ENCODE assay signal across 7 mouse cellular contexts in genomic region chr19:46961652-46962051, GRCm38 (mm10). TPM values are rescaled to one million over a fixed set of nuclear protein-coding genes. Genes with fewer than 3 reads are reported as not detected.
DNase-seq lines count a peak whose midpoint lies in the region; ATAC-seq and TF ChIP-seq lines count a peak whose summit lies in the region.

No protein-coding gene starts in this region.

- peak overlapping the region; percentile 97 for H3K27ac ChIP-seq in embryonic facial prominence, embryonic 12.5 days
- H3K27ac ChIP-seq in heart, adult 2 months, result peak overlapping the region; percentile 84
- H3K27ac ChIP-seq in limb, embryonic 13.5 days, result peak overlapping the region; percentile 98
- H3K27ac ChIP-seq in midbrain, embryonic 15.5 days, result peak overlapping the region; percentile 99

- intact Hi-C loops in heart, adult 2 months (cut with DNase I), result no loop called here

- H3K4me2 ChIP-seq in embryonic facial prominence, embryonic 12.5 days (replicated peaks), result peak overlapping the region; percentile 59
- peak overlapping the region; percentile 65 for H3K4me2 ChIP-seq in limb, embryonic 13.5 days (replicated peaks)
- peak overlapping the region; percentile 68 for H3K4me2 ChIP-seq in midbrain, embryonic 15.5 days

- peak; percentile 49; the same call in 1 of the 2 replicates for TF ChIP-seq POLR2A in heart, adult 2 months (IDR thresholded peaks at IDR 0.05; ENCODE audit: insufficient read depth, low read depth, low read length)

- ATAC-seq in embryonic facial prominence, embryonic 12.5 days (ENCODE audit: insufficient number of reproducible peaks, insufficient read depth, low FRiP score, low TSS enrichment), result peak; percentile 90
- ATAC-seq in limb, embryonic 13.5 days (ENCODE audit: low FRiP score, low read depth), result peak; percentile 89
- ATAC-seq in midbrain, embryonic 15.5 days (replicated peaks), result peak; percentile 94

- H3K79me2 ChIP-seq in heart, adult 2 months (replicated peaks; ENCODE audit: control insufficient read depth, insufficient read depth, low read length), result peaks cover 2% of the 10 kb centered on the region; the same call in 1 of the 2 replicates

- DNase-seq in adrenal gland, postnatal 14 days, result peak; percentile 93
- peak; percentile 88 to 90 for DNase-seq in heart, adult 2 months
- DNase-seq in kidney, adult 8-10 months, result peak; percentile 69 to 74
- DNase-seq in spleen, adult 18-20 months, result peak; percentile 71 to 82

- TF ChIP-seq EP300 in heart, adult 2 months (IDR thresholded peaks at IDR 0.05; ENCODE audit: insufficient read depth, low read depth, low read length), result 0 out of 2 replicates have a peak, but pooled peaks have one; percentile 32

- WGBS in embryonic facial prominence, embryonic 12.5 days, result 1% methylated on average over 33 of the region's 36 CpGs
- under 1% methylated on average over 36 of the region's 36 CpGs for WGBS in heart, adult 2 months
- under 1% methylated on average over 36 of the region's 36 CpGs for WGBS in limb, embryonic 13.5 days
- WGBS in midbrain, embryonic 15.5 days, result under 1% methylated on average over 32 of the region's 36 CpGs

- peak overlapping the region; percentile 68 for H3K4me3 ChIP-seq in embryonic facial prominence, embryonic 12.5 days
- peak overlapping the region; percentile 56 for H3K4me3 ChIP-seq in heart, adult 2 months
- peak overlapping the region; percentile 76 for H3K4me3 ChIP-seq in limb, embryonic 13.5 days
- H3K4me3 ChIP-seq in midbrain, embryonic 15.5 days, result peak overlapping the region; percentile 85

- H3K4me1 ChIP-seq in embryonic facial prominence, embryonic 12.5 days, result peaks cover 30% of the 10 kb centered on the region
- H3K4me1 ChIP-seq in heart, adult 2 months (ENCODE audit: control insufficient read depth, insufficient read depth, low read length), result peaks cover 6% of the 10 kb centered on the region
- peaks cover 39% of the 10 kb centered on the region for H3K4me1 ChIP-seq in limb, embryonic 13.5 days
- peaks cover 28% of the 10 kb centered on the region for H3K4me1 ChIP-seq in midbrain, embryonic 15.5 days

- TF ChIP-seq CTCF in heart, adult 2 months (IDR thresholded peaks at IDR 0.05), result no peak

- H3K9me3 ChIP-seq in embryonic facial prominence, embryonic 12.5 days, result no peaks in the 10 kb centered on the region
- no peaks in the 10 kb centered on the region for H3K9me3 ChIP-seq in limb, embryonic 13.5 days
- no peaks in the 10 kb centered on the region for H3K9me3 ChIP-seq in midbrain, embryonic 15.5 days

- H3K9ac ChIP-seq in embryonic facial prominence, embryonic 12.5 days, result peak overlapping the region; percentile 91
- peak overlapping the region; percentile 73 for H3K9ac ChIP-seq in heart, adult 2 months (ENCODE audit: low read depth, low read length)
- peak overlapping the region; percentile 94 for H3K9ac ChIP-seq in limb, embryonic 13.5 days
- H3K9ac ChIP-seq in midbrain, embryonic 15.5 days, result peak overlapping the region; percentile 90

- no peaks in the 10 kb centered on the region for H3K27me3 ChIP-seq in embryonic facial prominence, embryonic 12.5 days
- H3K27me3 ChIP-seq in heart, adult 2 months (ENCODE audit: control insufficient read depth, insufficient read depth, low read length), result no peaks in the 10 kb centered on the region
- H3K27me3 ChIP-seq in limb, embryonic 13.5 days, result no peaks in the 10 kb centered on the region
- H3K27me3 ChIP-seq in midbrain, embryonic 15.5 days (replicated peaks), result no peaks in the 10 kb centered on the region

- no peaks in the 10 kb centered on the region for H3K36me3 ChIP-seq in embryonic facial prominence, embryonic 12.5 days
- peaks cover 6% of the 10 kb centered on the region for H3K36me3 ChIP-seq in heart, adult 2 months (ENCODE audit: control insufficient read depth, insufficient read depth, low read length)
- no peaks in the 10 kb centered on the region for H3K36me3 ChIP-seq in limb, embryonic 13.5 days
- no peaks in the 10 kb centered on the region for H3K36me3 ChIP-seq in midbrain, embryonic 15.5 days (replicated peaks)

RNA-seq across cellular contexts. Expression of gene Ina, which starts 52.8 kb away (rescaled TPM):
- total RNA-seq in adrenal gland, postnatal 14 days (2021), result 7.5 and 9.6 TPM in 2 replicates
- polyA plus RNA-seq in embryonic facial prominence, embryonic 12.5 days (2016; fragmentation: Nextera tagmentation; extraction: Ambion mirVana), result 39.4 and 50.5 TPM in 2 replicates
- under 1 TPM in 1 of 2 experiments, not detected in 1; 0.11 TPM for total RNA-seq in heart, adult 2 months (2021)
- polyA plus RNA-seq in heart, adult 2 months (2012; rRNA removed), result 0.04 and 0.09 TPM in 2 replicates
- polyA plus RNA-seq in limb, embryonic 13.5 days (2015; fragmentation: Nextera tagmentation; extraction: Ambion mirVana), result 0.98 and 2.2 TPM in 2 replicates
- 589 and 592 TPM in 2 replicates for polyA plus RNA-seq in midbrain, embryonic 15.5 days (2015; fragmentation: Nextera tagmentation; extraction: Ambion mirVana)

RNA-seq across cellular contexts. Expression of gene Nt5c2, which starts 53.3 kb away (rescaled TPM):
- 79.8 and 82.3 TPM in 2 replicates for total RNA-seq in adrenal gland, postnatal 14 days (2021)
- 75.2 and 76.1 TPM in 2 replicates for polyA plus RNA-seq in embryonic facial prominence, embryonic 12.5 days (2016; fragmentation: Nextera tagmentation; extraction: Ambion mirVana)
- total RNA-seq in heart, adult 2 months (2021), result 10 to 100 TPM; 58.2 to 63.9 TPM
- polyA plus RNA-seq in heart, adult 2 months (2012; rRNA removed), result 16.7 and 24.5 TPM in 2 replicates
- polyA plus RNA-seq in limb, embryonic 13.5 days (2015; fragmentation: Nextera tagmentation; extraction: Ambion mirVana), result 86.8 and 95.2 TPM in 2 replicates
- polyA plus RNA-seq in midbrain, embryonic 15.5 days (2015; fragmentation: Nextera tagmentation; extraction: Ambion mirVana), result 87.7 and 90.5 TPM in 2 replicates

Comparison
In these comparisons a context has a peak if more than half of its experiments do, and no peak if none do; other contexts are left out.
1. Peak in every context shown above with its lines: DNase-seq, ATAC-seq, H3K4me3 ChIP-seq and H3K27ac ChIP-seq.
2. RNA of gene Ina, which starts 52.8 kb away (polyA plus RNA-seq): 589 to 592 TPM in midbrain, embryonic 15.5 days and 39.4 to 50.5 TPM in embryonic facial prominence, embryonic 12.5 days; 0.98 to 2.2 TPM in limb, embryonic 13.5 days and 0.04 to 0.09 TPM in heart, adult 2 months; every median in the first group is over 10 times any median in the second.